Mouse (Mus musculus) heart, embryonic 14.5 days (tissue): Measurements from ENCODE around the gene Fam72a. TPM values are rescaled to one million over a fixed set of nuclear protein-coding genes. Genes with fewer than 3 reads are reported as not detected.
A peak's percentile ranks its signal among the peaks of the same experiment; 100 is the strongest.

ENCODE experiments used
- ATAC-seq: fragments of 200-750 bp; cut with Nextera tagmentation; 2 replicates; pipeline ENCODE4 v1.8.0; 2017; ENCODE audit warnings: low read depth, moderate TSS enrichment; ENCODE audit not compliant: insufficient number of reproducible peaks, insufficient read depth, low FRiP score
- H3K27ac ChIP-seq, 2 experiments: fragments of 200-500 bp in 1 of 2; fragments of 300-500 bp in 1 of 2; sonication (generic) in 1 of 2; replicated peaks in 1 of 2; 2 replicates each; pipeline ENCODE4 v1.5.1; 2012 to 2014; ENCODE audit warnings: low read depth in 2 of 2, low read length in 2 of 2, control low read depth in 1 of 2, mild to moderate bottlenecking in 1 of 2, mixed read lengths in 1 of 2; ENCODE audit not compliant: control insufficient read depth in 1 of 2, insufficient read depth in 1 of 2
- H3K27me3 ChIP-seq: fragments of 300-500 bp; sonication (generic); 2 replicates; pipeline ENCODE4 v1.6.1; 2014; ENCODE audit warnings: mild to moderate bottlenecking, low read length, control low read depth; ENCODE audit not compliant: control insufficient read depth, insufficient read depth
- H3K36me3 ChIP-seq: fragments of 300-500 bp; sonication (generic); 2 replicates; pipeline ENCODE4 v1.6.1; 2014; ENCODE audit warnings: mild to moderate bottlenecking, control low read depth, low read length, mixed read lengths; ENCODE audit not compliant: control insufficient read depth, insufficient read depth
- H3K4me1 ChIP-seq, 2 experiments: fragments of 200-500 bp in 1 of 2; fragments of 300-500 bp in 1 of 2; sonication (generic) in 1 of 2; 2 replicates each; pipeline ENCODE4 v1.6.1; 2012 to 2014; ENCODE audit warnings: low read length in 2 of 2, control low read depth in 1 of 2, mixed read lengths in 1 of 2; ENCODE audit not compliant: control insufficient read depth in 2 of 2, insufficient read depth in 2 of 2
- H3K4me2 ChIP-seq: fragments of 300-500 bp; sonication (generic); 2 replicates; pipeline ENCODE4 v1.6.1; 2014; ENCODE audit warnings: mild to moderate bottlenecking, low read length
- H3K4me3 ChIP-seq, 2 experiments: fragments of 200-500 bp in 1 of 2; fragments of 300-500 bp in 1 of 2; sonication (generic) in 1 of 2; 2 replicates each; pipeline ENCODE4 v1.5.1; 2012 to 2014; ENCODE audit warnings: low read length in 2 of 2, mild to moderate bottlenecking in 2 of 2, control low read depth in 1 of 2, low read depth in 1 of 2, moderate library complexity in 1 of 2; ENCODE audit not compliant: control insufficient read depth in 1 of 2, insufficient read depth in 1 of 2
- H3K9ac ChIP-seq: fragments of 300-500 bp; sonication (generic); 2 replicates; pipeline ENCODE4 v1.6.1; 2014; ENCODE audit warnings: mild to moderate bottlenecking, low read length
- H3K9me3 ChIP-seq: fragments of 300-500 bp; sonication (generic); 2 replicates; pipeline ENCODE4 v1.6.1; 2016; ENCODE audit warnings: low read length, control low read depth; ENCODE audit not compliant: control insufficient read depth
- WGBS: fragments of 180-500 bp; shearing (Covaris S2); extraction: QIAGEN DNeasy Blood & Tissue Kit; methylation state at CpG from one replicate; pipeline ENCODE4 v1.1.7; 2014; 5-methylcytosine and 5-hydroxymethylcytosine counted together
- polyA plus RNA-seq: library from polyadenylated mRNA; unstranded; fragments of >200 nt; fragmentation: Nextera tagmentation; extraction: Ambion mirVana; gene quantifications from 2 replicates; pipeline ENCODE4 v1.2.1, GENCODE M21; 2014

Gene Fam72a
- polyA plus RNA-seq, 1 experiment from 2014 or later = 2.2 TPM

GRCm38 (mm10) chr1:131514197-131514596 lies 13.5 kb upstream of the Fam72a start:
- no peak overlapping the region for H3K27ac ChIP-seq
- ATAC-seq = no peak
- 46% methylated on average over 1 of the region's 1 CpGs for WGBS

GRCm38 (mm10) chr1:131516588-131516987 lies 11.1 kb upstream of the Fam72a start:
- H3K27me3 ChIP-seq = no peaks in the 10 kb centered on the region
- 87% methylated on average over 3 of the region's 3 CpGs for WGBS
- H3K4me2 ChIP-seq = no peak overlapping the region
- no peak overlapping the region for H3K27ac ChIP-seq
- no peaks in the 10 kb centered on the region for H3K36me3 ChIP-seq
- H3K4me1 ChIP-seq = peaks cover 2 to 42% of the 10 kb centered on the region in 2 experiments; a peak in 3 of 4 replicates
- no peaks in the 10 kb centered on the region for H3K9me3 ChIP-seq
- no peak for ATAC-seq
- no peak overlapping the region for H3K9ac ChIP-seq
- H3K4me3 ChIP-seq = no peak overlapping the region

More at GRCm38 (mm10) chr1:131514197-131514596, 13.5 kb upstream of the Fam72a start:
- no peaks in the 10 kb centered on the region for H3K36me3 ChIP-seq
- H3K9me3 ChIP-seq = no peaks in the 10 kb centered on the region
- no peaks in the 10 kb centered on the region for H3K27me3 ChIP-seq
- no peak overlapping the region for H3K9ac ChIP-seq
- no peak overlapping the region for H3K4me2 ChIP-seq
- H3K4me1 ChIP-seq = peaks cover 2 to 28% of the 10 kb centered on the region in 2 experiments; a peak in 3 of 4 replicates
- H3K4me3 ChIP-seq = no peak overlapping the region

GRCm38 (mm10) chr1:131523794-131524193 lies 3.9 kb upstream of the Fam72a start:
- no peaks in the 10 kb centered on the region for H3K36me3 ChIP-seq
- peak overlapping the region; percentile 1 to 80; a peak in 3 of 4 replicates for H3K4me3 ChIP-seq
- H3K4me2 ChIP-seq = peak overlapping the region; percentile 89
- H3K9ac ChIP-seq = peak overlapping the region; percentile 85; the same call in 1 of the 2 replicates
- no peak for ATAC-seq
- WGBS = 41% methylated on average over 3 of the region's 3 CpGs
- H3K27ac ChIP-seq = no peak overlapping the region
- H3K27me3 ChIP-seq = no peaks in the 10 kb centered on the region
- peaks cover 8 to 48% of the 10 kb centered on the region in 2 experiments for H3K4me1 ChIP-seq
- no peaks in the 10 kb centered on the region for H3K9me3 ChIP-seq

GRCm38 (mm10) chr1:131525101-131525585 lies 2.6 kb upstream of the Fam72a start:
- Histone ChIP-seq H3K27me3 (no peaks in the 10 kb centered on the region), H3K9me3 (no peaks in the 10 kb centered on the region)

GRCm38 (mm10) chr1:131525586-131526271 lies 2.0 kb upstream of the Fam72a start:
- ATAC-seq = no peak
- Histone ChIP-seq H3K4me3 (peak overlapping the region; percentile 80 to 94), H3K36me3 (no peaks in the 10 kb centered on the region), H3K27me3 (no peaks in the 10 kb centered on the region), H3K9me3 (no peaks in the 10 kb centered on the region), H3K27ac (peak overlapping the region; percentile 95 to 96), H3K4me1 (peaks cover 10 to 52% of the 10 kb centered on the region in 2 experiments), H3K4me2 (peak overlapping the region; percentile 89), H3K9ac (peak overlapping the region; percentile 85)
- WGBS = under 1% methylated on average over 40 of the region's 41 CpGs

More at GRCm38 (mm10) chr1:131525101-131525585, 2.6 kb upstream of the Fam72a start:
- Histone ChIP-seq H3K27ac (peak overlapping the region; percentile 12 to 96; a peak in 3 of 4 replicates), H3K9ac (peak overlapping the region; percentile 85), H3K4me2 (peak overlapping the region; percentile 89), H3K4me1 (peaks cover 10 to 53% of the 10 kb centered on the region in 2 experiments), H3K4me3 (peak overlapping the region; percentile 80 to 94), H3K36me3 (no peaks in the 10 kb centered on the region)
- ATAC-seq = no peak
- under 1% methylated on average over 26 of the region's 26 CpGs for WGBS

DNA sequence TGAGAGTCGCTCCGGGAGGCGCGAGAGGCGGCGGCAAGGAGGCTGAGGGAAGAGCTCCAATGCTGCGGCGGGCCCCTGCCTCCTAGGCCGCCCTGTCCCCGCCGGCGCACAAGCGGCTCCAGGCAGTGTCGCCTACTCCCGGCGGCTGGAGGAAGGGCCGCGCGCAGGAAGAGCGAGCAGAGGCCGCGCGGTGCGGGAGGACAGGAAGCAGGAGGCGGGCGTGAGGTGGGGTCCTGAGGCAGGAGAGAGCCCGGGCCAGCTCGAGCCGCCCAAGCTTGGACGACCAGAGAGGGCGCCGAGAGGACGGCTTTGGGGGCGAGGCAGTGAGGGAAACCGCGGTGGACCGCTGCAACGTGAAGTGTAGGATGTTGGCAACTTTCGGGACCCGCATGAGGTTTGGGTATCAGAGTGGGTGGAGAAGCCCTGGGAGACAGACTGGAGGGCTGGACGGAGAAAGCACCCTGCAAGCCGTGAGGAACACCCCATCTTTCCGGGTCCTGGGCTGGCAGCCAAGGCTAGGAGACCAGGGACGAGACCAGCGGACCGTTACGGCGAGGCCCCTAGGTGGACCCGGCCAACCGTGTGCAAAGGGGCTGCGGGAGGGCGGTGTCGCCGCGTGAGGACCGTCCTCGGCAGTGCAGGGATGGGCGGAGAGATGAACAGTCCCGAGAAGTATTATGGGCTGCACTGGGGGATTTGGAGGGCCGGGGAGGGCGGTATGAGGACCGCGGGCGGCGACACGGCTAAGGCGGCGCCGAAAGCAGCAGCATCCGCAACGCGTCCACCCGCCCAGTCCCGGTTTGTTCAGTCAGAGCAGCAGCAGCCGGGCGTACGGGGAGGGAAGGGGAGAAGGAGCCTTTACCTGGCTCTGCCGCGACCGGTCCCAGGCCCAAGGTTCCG lies 1.1 kb upstream of the Fam72a start:
- H3K4me2 ChIP-seq = peak overlapping the region; percentile 89
- H3K9ac ChIP-seq = peak overlapping the region; percentile 85
- peak; percentile 46 for ATAC-seq
- peak overlapping the region; percentile 80 to 94 for H3K4me3 ChIP-seq
- peak overlapping the region; percentile 95 to 96 for H3K27ac ChIP-seq
- peaks cover 10 to 44% of the 10 kb centered on the region in 2 experiments for H3K4me1 ChIP-seq
- H3K9me3 ChIP-seq = no peaks in the 10 kb centered on the region
- H3K36me3 ChIP-seq = no peaks in the 10 kb centered on the region
- WGBS = under 1% methylated on average over 79 of the region's 81 CpGs
- H3K27me3 ChIP-seq = no peaks in the 10 kb centered on the region

DNA sequence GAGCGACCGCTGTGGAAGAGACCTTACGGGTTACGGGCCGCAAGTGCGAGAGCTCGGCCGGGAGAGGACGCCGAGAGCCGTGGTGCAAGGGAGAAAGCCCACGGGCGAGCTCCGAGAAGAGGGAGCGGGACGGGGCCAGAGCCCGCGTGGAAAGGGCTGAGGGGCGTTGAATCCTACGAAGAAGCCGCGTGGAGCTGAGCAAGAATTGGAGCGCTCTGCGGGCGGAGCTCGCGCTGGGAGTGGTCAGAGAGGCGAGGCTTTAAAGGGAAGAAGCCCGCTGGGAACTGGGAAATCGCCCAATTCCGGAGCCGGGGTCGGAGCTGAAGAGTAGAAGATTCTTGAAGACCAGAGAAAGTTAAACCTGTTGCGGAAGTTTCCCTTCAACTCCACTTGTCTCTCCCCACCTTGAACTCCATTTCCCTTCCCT lies 391 bp downstream of the Fam72a start:
- Histone ChIP-seq H3K9me3 (no peaks in the 10 kb centered on the region), H3K4me3 (peak overlapping the region; percentile 84 to 90), H3K4me2 (peak overlapping the region; percentile 89), H3K36me3 (no peaks in the 10 kb centered on the region), H3K27me3 (no peaks in the 10 kb centered on the region), H3K27ac (peak overlapping the region; percentile 89 to 90), H3K4me1 (peaks cover 10 to 36% of the 10 kb centered on the region in 2 experiments), H3K9ac (peak overlapping the region; percentile 75)
- ATAC-seq = no peak
- under 1% methylated on average over 34 of the region's 34 CpGs for WGBS
